ENCODE assay signal across 22 mouse cellular contexts in the genomic region with DNA sequence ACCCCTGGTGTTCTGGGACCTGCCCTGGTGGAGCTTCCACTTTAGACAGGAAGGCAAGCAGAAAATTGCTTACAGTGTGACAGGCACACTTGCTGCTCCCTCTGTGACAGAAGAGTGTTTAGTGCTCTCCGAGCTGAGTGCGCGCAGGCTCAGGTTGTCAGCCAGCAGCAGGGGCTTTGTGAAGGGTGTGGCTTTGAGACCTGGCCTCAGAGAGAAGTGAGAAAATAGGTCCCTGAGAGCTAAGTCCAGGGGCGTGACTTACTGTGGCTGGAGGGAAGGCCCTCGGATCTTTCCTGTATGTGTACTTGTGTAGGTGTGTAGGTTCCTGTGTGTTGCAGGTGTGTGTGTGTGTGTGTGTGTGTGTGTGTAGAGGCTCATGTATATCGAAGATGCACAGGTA. TPM values are rescaled to one million over a fixed set of nuclear protein-coding genes. Genes with fewer than 3 reads are reported as not detected.
DNase-seq lines count a peak whose midpoint lies in the region; ATAC-seq lines count a peak whose summit lies in the region.
"Had no signal": no experiment of that assay in that cellular context is flagged by ENCODE, and none has a peak within 500 bp of the region (broad histone marks: within the 10 kb centered on the region; RNA-seq: fewer than 3 reads in every experiment).

No protein-coding gene starts in this region.

- H3K4me2 ChIP-seq in hindbrain, embryonic 11.5 days (replicated peaks; ENCODE audit: low read depth, low read length): no peak overlapping the region
- no peak overlapping the region for H3K4me2 ChIP-seq in forebrain, embryonic 12.5 days
- no peak overlapping the region for H3K4me2 ChIP-seq in hindbrain, embryonic 16.5 days (ENCODE audit: low read length)
- H3K4me2 ChIP-seq in midbrain, embryonic 16.5 days (ENCODE audit: low read length): no peak overlapping the region
- H3K4me2 ChIP-seq: kidney, embryonic 15.5 days; lung, embryonic 15.5 days had no signal

- peak overlapping the region; percentile 73 for H3K27ac ChIP-seq in hindbrain, embryonic 10.5 days
- no peak overlapping the region for H3K27ac ChIP-seq in hindbrain, embryonic 11.5 days (ENCODE audit: low read depth, low read length)
- H3K27ac ChIP-seq in forebrain, embryonic 12.5 days: peak overlapping the region; percentile 98
- H3K27ac ChIP-seq in hindbrain, embryonic 16.5 days (ENCODE audit: low read depth, low read length): peak overlapping the region; percentile 51; the same call in 1 of the 2 replicates
- peak overlapping the region; percentile 92 for H3K27ac ChIP-seq in midbrain, embryonic 16.5 days (ENCODE audit: low read length)
- H3K27ac ChIP-seq: kidney, embryonic 15.5 days; lung, embryonic 15.5 days had no signal

- ATAC-seq in hindbrain, embryonic 11.5 days (ENCODE audit: low FRiP score): no peak
- no peak for ATAC-seq in forebrain, embryonic 12.5 days (ENCODE audit: low FRiP score)
- no peak for ATAC-seq in hindbrain, embryonic 16.5 days
- ATAC-seq in midbrain, embryonic 16.5 days: no peak
- ATAC-seq in monocyte, adult 5-6 weeks (replicated peaks; ENCODE audit: insufficient number of reproducible peaks, low FRiP score, low TSS enrichment, poor library complexity, severe bottlenecking): no peak
- ATAC-seq: Patski had no signal

- H3K4me3 ChIP-seq in hindbrain, embryonic 10.5 days: no peak overlapping the region
- H3K4me3 ChIP-seq in hindbrain, embryonic 11.5 days (ENCODE audit: low read depth, low read length): no peak overlapping the region
- H3K4me3 ChIP-seq in forebrain, embryonic 12.5 days (replicated peaks): no peak overlapping the region
- H3K4me3 ChIP-seq in hindbrain, embryonic 16.5 days (ENCODE audit: low read length): no peak overlapping the region
- H3K4me3 ChIP-seq in midbrain, embryonic 16.5 days (ENCODE audit: low read depth, low read length): no peak overlapping the region
- H3K4me3 ChIP-seq: kidney, embryonic 15.5 days; lung, embryonic 15.5 days had no signal

- no peaks in the 10 kb centered on the region for H3K9me3 ChIP-seq in hindbrain, embryonic 10.5 days
- H3K9me3 ChIP-seq in hindbrain, embryonic 11.5 days (ENCODE audit: control insufficient read depth, low read length): no peaks in the 10 kb centered on the region
- H3K9me3 ChIP-seq in forebrain, embryonic 12.5 days: no peaks in the 10 kb centered on the region
- H3K9me3 ChIP-seq in hindbrain, embryonic 16.5 days (ENCODE audit: control insufficient read depth, low read length): no peaks in the 10 kb centered on the region
- no peaks in the 10 kb centered on the region for H3K9me3 ChIP-seq in midbrain, embryonic 16.5 days (replicated peaks; ENCODE audit: control insufficient read depth, low read length, poor library complexity, severe bottlenecking)
- H3K9me3 ChIP-seq: kidney, embryonic 15.5 days; lung, embryonic 15.5 days had no signal

- H3K36me3 ChIP-seq in hindbrain, embryonic 10.5 days: no peaks in the 10 kb centered on the region
- H3K36me3 ChIP-seq in hindbrain, embryonic 11.5 days (ENCODE audit: control insufficient read depth, insufficient read depth, low read length): no peaks in the 10 kb centered on the region
- no peaks in the 10 kb centered on the region for H3K36me3 ChIP-seq in forebrain, embryonic 12.5 days (replicated peaks)
- H3K36me3 ChIP-seq in hindbrain, embryonic 16.5 days (ENCODE audit: control insufficient read depth, insufficient read depth, low read length): no peaks in the 10 kb centered on the region
- H3K36me3 ChIP-seq in midbrain, embryonic 16.5 days (ENCODE audit: control insufficient read depth, insufficient read depth, low read length): no peaks in the 10 kb centered on the region
- H3K36me3 ChIP-seq: kidney, embryonic 15.5 days; lung, embryonic 15.5 days had no signal

- no peak for DNase-seq in hindbrain, embryonic 10.5 days (ENCODE audit: low spot score)
- no peak for DNase-seq in hindbrain, embryonic 11.5 days (ENCODE audit: low spot score)
- no peak for DNase-seq in spleen, postnatal 10 days (ENCODE audit: low spot score in 2 of 2)
- no peak for DNase-seq in cerebellum, postnatal 36 days
- DNase-seq: adrenal gland, adult 8-10 months; cerebellum, adult 9-10 months; gastrocnemius, postnatal 10 days; heart, postnatal 14 days; liver; right cerebral cortex, postnatal 14 days; thymus, adult 2 months had no signal

- no peak overlapping the region for H3K9ac ChIP-seq in hindbrain, embryonic 11.5 days (ENCODE audit: low read depth, low read length)
- H3K9ac ChIP-seq in forebrain, embryonic 12.5 days: peak overlapping the region; percentile 17; the same call in 1 of the 2 replicates
- peak overlapping the region; percentile 41 for H3K9ac ChIP-seq in hindbrain, embryonic 16.5 days (ENCODE audit: low read depth, low read length)
- H3K9ac ChIP-seq in midbrain, embryonic 16.5 days (ENCODE audit: low read depth, low read length): no peak overlapping the region
- H3K9ac ChIP-seq: kidney, embryonic 15.5 days; lung, embryonic 15.5 days had no signal

- 59% methylated on average over 6 of the region's 6 CpGs for WGBS in hindbrain, embryonic 10.5 days
- WGBS in hindbrain, embryonic 11.5 days: 57% methylated on average over 6 of the region's 6 CpGs
- 65% methylated on average over 6 of the region's 6 CpGs for WGBS in forebrain, embryonic 12.5 days
- 41% methylated on average over 6 of the region's 6 CpGs for WGBS in hindbrain, embryonic 16.5 days
- WGBS in midbrain, embryonic 16.5 days: 74% methylated on average over 6 of the region's 6 CpGs

- peaks cover 65% of the 10 kb centered on the region for H3K4me1 ChIP-seq in hindbrain, embryonic 10.5 days (replicated peaks)
- H3K4me1 ChIP-seq in hindbrain, embryonic 11.5 days (replicated peaks; ENCODE audit: control insufficient read depth, insufficient read depth, low read length): peaks cover 16% of the 10 kb centered on the region
- peaks cover 71% of the 10 kb centered on the region for H3K4me1 ChIP-seq in forebrain, embryonic 12.5 days
- peaks cover 43% of the 10 kb centered on the region for H3K4me1 ChIP-seq in hindbrain, embryonic 16.5 days (ENCODE audit: control insufficient read depth, insufficient read depth, low read depth, low read length)
- H3K4me1 ChIP-seq in midbrain, embryonic 16.5 days (ENCODE audit: control insufficient read depth, insufficient read depth, low read length): peaks cover 56% of the 10 kb centered on the region

- H3K27me3 ChIP-seq in hindbrain, embryonic 10.5 days (ENCODE audit: insufficient read depth, poor library complexity, severe bottlenecking): no peaks in the 10 kb centered on the region
- H3K27me3 ChIP-seq in hindbrain, embryonic 11.5 days (ENCODE audit: control insufficient read depth, insufficient read depth, low read length): no peaks in the 10 kb centered on the region
- H3K27me3 ChIP-seq in forebrain, embryonic 12.5 days: no peaks in the 10 kb centered on the region
- no peaks in the 10 kb centered on the region for H3K27me3 ChIP-seq in hindbrain, embryonic 16.5 days (replicated peaks; ENCODE audit: control insufficient read depth, insufficient read depth, low read length)
- no peaks in the 10 kb centered on the region for H3K27me3 ChIP-seq in midbrain, embryonic 16.5 days (ENCODE audit: control insufficient read depth, insufficient read depth, low read depth, low read length)
- H3K27me3 ChIP-seq: kidney, embryonic 15.5 days; lung, embryonic 15.5 days; Patski had no signal

RNA-seq across cellular contexts. Expression of a gene that starts 4.0 kb away (rescaled TPM):
- not detected in 2 replicates for polyA plus RNA-seq in hindbrain, embryonic 10.5 days (2016; fragmentation: Nextera tagmentation; extraction: Ambion mirVana)
- polyA plus RNA-seq in hindbrain, embryonic 11.5 days (2014; fragmentation: Nextera tagmentation; extraction: Ambion mirVana): 1.0 TPM in 2 replicates
- 1.00 and 2.2 TPM in 2 replicates for polyA plus RNA-seq in forebrain, embryonic 12.5 days (2016; fragmentation: Nextera tagmentation; extraction: Ambion mirVana)
- polyA plus RNA-seq in hindbrain, embryonic 16.5 days (2015; fragmentation: Nextera tagmentation; extraction: Ambion mirVana): 0.91 and 1.0 TPM in 2 replicates
- 2.6 and 2.7 TPM in 2 replicates for polyA plus RNA-seq in midbrain, embryonic 16.5 days (2015; fragmentation: Nextera tagmentation; extraction: Ambion mirVana)
- not detected in 3 replicates for total RNA-seq in monocyte, adult 5-6 weeks (2017)
- total RNA-seq: adrenal gland, adult 8-10 months; gastrocnemius, postnatal 10 days; heart, adult 8-10 months; heart, postnatal 14 days; left cerebral cortex, postnatal 14 days; megakaryocyte-erythroid progenitor cell, adult 5-6 weeks; neutrophil, adult 5-6 weeks had no signal
- polyA plus RNA-seq: lung, embryonic 15.5 days; Patski had no signal

RNA-seq across cellular contexts. Expression of a gene that starts 24.1 kb away (rescaled TPM):
- polyA plus RNA-seq in hindbrain, embryonic 10.5 days (2016; fragmentation: Nextera tagmentation; extraction: Ambion mirVana): 67.0 and 85.8 TPM in 2 replicates
- polyA plus RNA-seq in hindbrain, embryonic 11.5 days (2014; fragmentation: Nextera tagmentation; extraction: Ambion mirVana): 36.2 and 37.2 TPM in 2 replicates
- 68.8 and 69.4 TPM in 2 replicates for polyA plus RNA-seq in forebrain, embryonic 12.5 days (2016; fragmentation: Nextera tagmentation; extraction: Ambion mirVana)
- polyA plus RNA-seq in hindbrain, embryonic 16.5 days (2015; fragmentation: Nextera tagmentation; extraction: Ambion mirVana): 120 and 123 TPM in 2 replicates
- 94.6 and 111 TPM in 2 replicates for polyA plus RNA-seq in midbrain, embryonic 16.5 days (2015; fragmentation: Nextera tagmentation; extraction: Ambion mirVana)
- 10.4 to 20.2 TPM (median 14.3 TPM) in 3 replicates for total RNA-seq in monocyte, adult 5-6 weeks (2017)

Comparison
In these comparisons a context has a peak if more than half of its experiments do, and no peak if none do; other contexts are left out.
1. H3K9ac ChIP-seq: peak in forebrain, embryonic 12.5 days (single experiment) and hindbrain, embryonic 16.5 days (single experiment); none in hindbrain, embryonic 11.5 days (single experiment) and midbrain, embryonic 16.5 days (single experiment).